Mouse (Mus musculus): ENCODE data around the gene Mpped1. TPM values are rescaled to one million over a fixed set of nuclear protein-coding genes. Genes with fewer than 3 reads are reported as not detected.

The Mpped1 gene
- polyA plus RNA-seq, 1 experiment = 160 TPM

DNA sequence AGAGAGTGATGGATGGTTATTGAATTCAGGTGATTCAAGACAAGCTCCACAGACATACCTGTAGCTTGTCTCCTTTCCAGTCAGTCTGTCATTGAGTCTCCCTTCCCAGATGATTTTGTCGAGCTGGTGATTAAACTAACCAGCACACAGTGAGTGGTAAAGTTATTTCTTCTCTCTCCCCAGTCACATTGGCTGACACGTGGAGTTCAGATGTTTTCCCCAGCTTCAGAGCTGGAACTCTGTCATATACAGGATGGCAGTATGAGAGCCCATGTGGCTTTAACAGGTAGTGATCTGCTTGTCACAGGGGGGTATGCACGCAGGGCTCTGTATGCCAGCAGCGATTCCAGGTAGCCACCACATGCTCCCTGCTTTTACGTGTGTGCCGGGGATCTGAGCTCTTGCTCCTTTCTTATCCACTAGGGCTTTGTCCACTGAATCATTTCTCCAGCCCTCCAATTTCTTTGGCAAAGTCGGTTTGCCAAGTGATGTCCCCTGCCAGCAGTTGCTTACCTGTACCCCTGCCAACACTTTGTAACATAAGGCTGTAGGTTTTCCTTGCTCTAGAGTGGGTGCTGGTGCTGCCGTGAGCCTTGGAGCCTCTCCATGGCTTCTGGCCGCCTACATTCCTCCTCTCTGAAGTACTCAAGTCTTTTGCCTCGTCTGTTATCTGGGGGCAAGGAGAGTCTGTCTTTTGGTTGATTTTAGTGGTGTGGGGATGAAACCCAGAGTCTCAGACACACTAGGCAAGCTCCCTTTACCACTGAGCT is 61.9 kb downstream of the Mpped1 start:
- Histone ChIP-seq H3K4me3 (ENCODE audit: insufficient read depth, low read length) (no peak overlapping the region), H3K27ac (ENCODE audit: insufficient read depth, low read length) (peak overlapping the region; percentile 68; the same call in 1 of the 2 replicates), H3K4me1 (ENCODE audit: control insufficient read depth, insufficient read depth, low read length) (peaks cover 33% of the 10 kb centered on the region)
- TF ChIP-seq CTCF (IDR thresholded peaks at IDR 0.05; ENCODE audit: extremely low read depth, insufficient read depth, low read length) (no peak), POLR2A (IDR thresholded peaks at IDR 0.05; ENCODE audit: extremely low read depth, insufficient read depth, low read length) (no peak)

DNA sequence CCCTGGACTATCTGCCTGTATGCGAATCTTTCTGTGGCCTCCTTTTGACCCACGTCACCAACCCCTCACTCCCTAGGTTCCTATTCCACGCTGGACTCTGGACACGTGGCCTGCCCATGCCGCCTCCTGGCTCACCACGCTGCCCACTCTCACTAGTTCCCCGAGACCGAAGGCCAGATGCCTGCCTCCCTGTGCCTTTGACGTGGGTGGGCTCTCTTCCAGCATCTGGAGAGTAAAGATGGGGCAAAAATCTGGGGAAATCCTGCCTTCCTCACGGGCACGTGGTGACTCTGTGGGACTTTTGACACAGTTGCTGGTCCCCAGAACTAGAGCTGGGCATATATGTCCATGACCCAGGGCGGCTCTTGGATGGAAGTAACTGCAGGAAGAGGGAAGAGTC is 63.2 kb downstream of the Mpped1 start:
- peaks cover 40% of the 10 kb centered on the region for H3K4me1 ChIP-seq (ENCODE audit: control insufficient read depth, insufficient read depth, low read length)
- H3K27ac ChIP-seq (ENCODE audit: insufficient read depth, low read length) = peak overlapping the region; percentile 68
- no peak for TF ChIP-seq POLR2A (IDR thresholded peaks at IDR 0.05; ENCODE audit: extremely low read depth, insufficient read depth, low read length)
- no peak for TF ChIP-seq CTCF (IDR thresholded peaks at IDR 0.05; ENCODE audit: extremely low read depth, insufficient read depth, low read length)
- no peak overlapping the region for H3K4me3 ChIP-seq (ENCODE audit: insufficient read depth, low read length)

DNA sequence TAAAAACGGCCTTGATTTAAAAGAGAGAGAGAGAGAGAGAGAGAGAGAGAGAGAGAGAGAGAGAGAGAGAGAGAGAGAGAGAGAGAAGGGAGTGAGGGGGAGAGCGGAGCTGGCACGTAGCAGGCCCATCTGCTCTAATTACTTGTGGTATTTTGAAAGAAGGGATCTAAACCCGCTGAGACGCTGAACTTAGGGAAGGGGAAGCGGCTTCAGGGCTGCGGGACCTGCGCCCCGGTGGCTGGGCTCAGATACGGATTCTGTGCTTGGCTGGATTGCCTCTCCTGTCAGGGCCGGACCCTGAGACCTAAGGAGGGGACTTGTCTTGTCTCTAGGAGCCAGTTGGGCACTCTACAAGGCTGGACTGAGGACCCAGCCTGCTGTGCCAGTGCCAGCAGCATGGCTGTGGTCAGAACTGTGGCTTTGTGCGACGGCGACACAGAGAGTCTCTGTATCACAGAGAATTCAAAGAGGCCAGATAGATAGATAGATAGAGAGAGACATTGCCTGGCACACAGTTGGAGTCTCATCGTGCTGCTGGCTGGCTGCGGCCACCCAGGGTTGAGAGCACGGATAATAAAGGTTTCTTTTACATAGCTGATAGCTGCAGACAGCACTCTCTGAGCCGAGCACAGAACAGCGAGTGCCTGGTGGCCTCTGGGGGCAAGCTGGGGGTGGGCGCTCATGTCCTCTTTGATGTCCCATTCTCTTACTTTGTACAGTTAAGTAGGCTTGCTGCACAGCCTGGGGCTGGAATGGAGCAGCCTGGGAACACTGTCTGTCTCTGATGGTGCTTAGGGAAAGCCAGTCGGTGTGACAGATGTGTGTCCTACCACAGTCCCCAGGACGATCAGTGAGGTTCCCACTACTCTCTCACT is 63.9 kb downstream of the Mpped1 start:
- H3K4me3 ChIP-seq (ENCODE audit: insufficient read depth, low read length) = no peak overlapping the region
- H3K27ac ChIP-seq (ENCODE audit: insufficient read depth, low read length) = peak overlapping the region; percentile 76
- TF ChIP-seq POLR2A (IDR thresholded peaks at IDR 0.05; ENCODE audit: extremely low read depth, insufficient read depth, low read length) (no peak), CTCF (IDR thresholded peaks at IDR 0.05; ENCODE audit: extremely low read depth, insufficient read depth, low read length) (no peak)
- peaks cover 45% of the 10 kb centered on the region for H3K4me1 ChIP-seq (ENCODE audit: control insufficient read depth, insufficient read depth, low read length)

DNA sequence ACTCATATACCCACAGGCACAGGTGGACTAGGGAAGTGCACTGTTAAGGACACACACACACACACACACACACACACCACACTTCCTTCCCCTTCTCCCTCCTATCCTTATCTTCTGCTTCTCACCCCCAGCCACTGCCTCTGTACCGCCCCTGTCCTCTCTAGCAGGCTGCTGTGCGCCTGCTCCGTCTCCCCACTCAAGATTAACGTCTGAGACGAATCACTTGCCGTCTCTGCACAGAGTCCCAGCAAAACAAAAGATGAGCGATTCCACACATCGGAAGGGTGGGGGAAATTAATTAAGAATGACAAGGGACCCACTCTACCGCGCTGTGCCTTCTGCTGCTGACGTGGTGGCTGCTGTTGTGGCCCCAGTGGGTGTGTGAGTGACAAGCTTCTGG is 66.5 kb downstream of the Mpped1 start:
- Histone ChIP-seq H3K27ac (ENCODE audit: insufficient read depth, low read length) (peak overlapping the region; percentile 40), H3K4me1 (ENCODE audit: control insufficient read depth, insufficient read depth, low read length) (peaks cover 46% of the 10 kb centered on the region), H3K4me3 (ENCODE audit: insufficient read depth, low read length) (no peak overlapping the region)
- TF ChIP-seq CTCF (IDR thresholded peaks at IDR 0.05; ENCODE audit: extremely low read depth, insufficient read depth, low read length) (no peak), POLR2A (IDR thresholded peaks at IDR 0.05; ENCODE audit: extremely low read depth, insufficient read depth, low read length) (no peak)

DNA sequence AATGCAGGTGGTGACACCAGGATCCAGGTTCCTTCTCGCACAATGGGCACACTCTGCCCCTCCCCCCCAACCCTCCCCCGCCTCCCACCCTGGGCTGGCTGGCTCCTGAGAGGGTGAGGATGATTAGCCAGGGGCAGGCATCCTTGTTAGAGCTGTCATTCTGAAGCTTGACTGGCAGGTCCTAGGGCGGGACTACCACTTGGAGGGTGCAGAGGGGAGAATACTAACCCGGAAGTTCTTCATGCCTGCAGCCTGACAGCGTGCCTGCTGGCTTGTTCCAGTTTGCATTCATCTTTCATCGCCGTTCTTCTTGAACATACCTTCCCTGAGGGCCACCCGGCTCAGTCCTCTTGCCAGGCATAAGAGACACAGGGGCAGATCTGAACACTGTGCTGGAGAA is 67.3 kb downstream of the Mpped1 start:
- no peak overlapping the region for H3K4me3 ChIP-seq (ENCODE audit: insufficient read depth, low read length)
- no peak overlapping the region for H3K27ac ChIP-seq (ENCODE audit: insufficient read depth, low read length)
- TF ChIP-seq CTCF (IDR thresholded peaks at IDR 0.05; ENCODE audit: extremely low read depth, insufficient read depth, low read length) = no peak
- TF ChIP-seq POLR2A (IDR thresholded peaks at IDR 0.05; ENCODE audit: extremely low read depth, insufficient read depth, low read length) = no peak
- peaks cover 43% of the 10 kb centered on the region for H3K4me1 ChIP-seq (ENCODE audit: control insufficient read depth, insufficient read depth, low read length)

DNA sequence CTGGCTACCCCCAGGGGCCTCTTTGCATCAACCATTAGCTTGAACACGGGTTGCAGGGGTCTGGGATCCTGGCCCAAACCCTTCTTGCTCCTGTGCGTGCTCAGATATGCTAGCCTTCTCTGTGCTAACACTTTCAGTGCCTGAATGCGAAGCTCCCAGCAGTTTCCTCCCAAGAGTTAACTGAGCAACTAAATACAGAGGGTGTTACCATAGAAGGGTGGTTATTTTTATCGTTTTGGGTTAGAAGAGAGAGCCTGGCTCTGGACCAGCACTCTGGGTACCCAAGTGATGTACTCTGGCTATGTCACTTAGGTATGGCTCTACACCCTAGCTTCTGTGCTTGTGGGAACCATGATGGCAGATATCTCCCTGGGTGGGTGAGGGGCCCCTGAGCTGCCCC is 68.2 kb downstream of the Mpped1 start:
- TF ChIP-seq CTCF (IDR thresholded peaks at IDR 0.05; ENCODE audit: extremely low read depth, insufficient read depth, low read length) = no peak
- H3K27ac ChIP-seq (ENCODE audit: insufficient read depth, low read length) = peak overlapping the region; percentile 96
- H3K4me1 ChIP-seq (ENCODE audit: control insufficient read depth, insufficient read depth, low read length) = peaks cover 36% of the 10 kb centered on the region
- no peak overlapping the region for H3K4me3 ChIP-seq (ENCODE audit: insufficient read depth, low read length)

DNA sequence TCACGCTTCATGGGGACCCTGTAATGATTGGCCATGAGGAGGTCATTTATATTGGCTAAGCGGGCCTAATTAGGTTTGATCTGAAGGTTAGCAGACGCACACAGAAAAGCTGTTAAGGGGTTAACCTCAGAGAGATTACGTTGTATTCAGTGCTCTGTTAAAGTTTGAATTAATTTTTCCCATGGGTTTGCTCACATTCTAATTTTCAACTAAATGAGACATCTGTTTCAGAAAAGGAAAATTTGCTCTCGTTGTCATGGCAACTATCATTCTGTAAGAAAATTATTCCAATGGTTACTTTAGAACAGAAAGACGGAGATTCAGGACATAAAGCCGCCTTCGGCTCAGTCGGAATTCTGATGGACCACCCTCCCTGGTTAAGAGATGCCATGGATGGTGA is 68.9 kb downstream of the Mpped1 start:
- no peak overlapping the region for H3K4me3 ChIP-seq (ENCODE audit: insufficient read depth, low read length)
- TF ChIP-seq CTCF (IDR thresholded peaks at IDR 0.05; ENCODE audit: extremely low read depth, insufficient read depth, low read length) (no peak), POLR2A (IDR thresholded peaks at IDR 0.05; ENCODE audit: extremely low read depth, insufficient read depth, low read length) (no peak)
- H3K4me1 ChIP-seq (ENCODE audit: control insufficient read depth, insufficient read depth, low read length) = peaks cover 37% of the 10 kb centered on the region
- peak overlapping the region; percentile 96 for H3K27ac ChIP-seq (ENCODE audit: insufficient read depth, low read length)

DNA sequence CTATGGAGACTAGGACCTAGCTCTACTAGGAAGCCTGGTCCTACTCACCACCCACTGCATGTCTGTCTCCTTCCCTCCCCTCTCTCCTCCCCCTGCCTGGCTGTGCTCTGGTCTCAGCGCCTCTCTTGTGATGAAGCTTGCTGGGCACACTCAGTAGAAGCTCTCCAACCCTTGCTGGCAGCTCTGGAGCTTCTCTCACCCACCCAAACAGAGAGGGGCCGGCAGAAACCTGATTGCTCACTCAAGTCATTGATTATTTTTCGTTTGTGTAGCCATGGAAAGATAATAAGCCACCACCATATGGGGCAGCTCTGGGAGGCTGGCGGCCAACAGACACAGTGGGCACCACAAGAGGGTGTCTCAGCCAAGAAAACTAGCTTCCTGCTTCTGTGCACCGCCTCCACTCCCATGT is 74.1 kb downstream of the Mpped1 start:
- no peak overlapping the region for H3K27ac ChIP-seq (ENCODE audit: insufficient read depth, low read length)
- no peak for TF ChIP-seq POLR2A (IDR thresholded peaks at IDR 0.05; ENCODE audit: extremely low read depth, insufficient read depth, low read length)
- TF ChIP-seq CTCF (IDR thresholded peaks at IDR 0.05; ENCODE audit: extremely low read depth, insufficient read depth, low read length) = no peak
- no peak overlapping the region for H3K4me3 ChIP-seq (ENCODE audit: insufficient read depth, low read length)
- H3K4me1 ChIP-seq (ENCODE audit: control insufficient read depth, insufficient read depth, low read length) = peaks cover 11% of the 10 kb centered on the region

DNA sequence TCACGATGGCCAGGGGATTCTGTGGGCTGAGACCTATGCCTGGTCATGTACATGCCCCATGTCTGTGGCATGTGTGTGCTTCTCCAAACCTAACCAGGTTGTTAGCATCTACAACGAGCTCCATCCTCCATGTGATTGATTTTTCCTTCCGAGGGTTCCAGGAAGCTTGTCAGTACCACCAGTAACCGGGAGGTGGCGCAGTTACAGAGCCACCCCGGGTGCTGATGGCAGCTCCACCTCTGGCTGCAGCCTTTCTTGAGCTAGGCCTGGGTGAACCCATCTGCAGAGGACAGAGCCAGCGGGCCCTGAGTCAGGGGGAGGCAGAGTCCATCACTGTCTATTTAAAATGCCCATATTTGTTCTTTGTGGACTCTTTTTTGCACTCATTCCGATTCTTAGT is 77.9 kb downstream of the Mpped1 start:
- peak; percentile 80 for TF ChIP-seq CTCF (IDR thresholded peaks at IDR 0.05; ENCODE audit: extremely low read depth, insufficient read depth, low read length)
- TF ChIP-seq POLR2A (IDR thresholded peaks at IDR 0.05; ENCODE audit: extremely low read depth, insufficient read depth, low read length) = no peak
- Histone ChIP-seq H3K4me3 (ENCODE audit: insufficient read depth, low read length) (no peak overlapping the region), H3K4me1 (ENCODE audit: control insufficient read depth, insufficient read depth, low read length) (peaks cover 4% of the 10 kb centered on the region; the same call in 1 of the 2 replicates), H3K27ac (ENCODE audit: insufficient read depth, low read length) (no peak overlapping the region)

All from cortical plate, adult 2 months (tissue).